Mouse (Mus musculus): ENCODE data around the gene Aip.

Aip gene

DNA sequence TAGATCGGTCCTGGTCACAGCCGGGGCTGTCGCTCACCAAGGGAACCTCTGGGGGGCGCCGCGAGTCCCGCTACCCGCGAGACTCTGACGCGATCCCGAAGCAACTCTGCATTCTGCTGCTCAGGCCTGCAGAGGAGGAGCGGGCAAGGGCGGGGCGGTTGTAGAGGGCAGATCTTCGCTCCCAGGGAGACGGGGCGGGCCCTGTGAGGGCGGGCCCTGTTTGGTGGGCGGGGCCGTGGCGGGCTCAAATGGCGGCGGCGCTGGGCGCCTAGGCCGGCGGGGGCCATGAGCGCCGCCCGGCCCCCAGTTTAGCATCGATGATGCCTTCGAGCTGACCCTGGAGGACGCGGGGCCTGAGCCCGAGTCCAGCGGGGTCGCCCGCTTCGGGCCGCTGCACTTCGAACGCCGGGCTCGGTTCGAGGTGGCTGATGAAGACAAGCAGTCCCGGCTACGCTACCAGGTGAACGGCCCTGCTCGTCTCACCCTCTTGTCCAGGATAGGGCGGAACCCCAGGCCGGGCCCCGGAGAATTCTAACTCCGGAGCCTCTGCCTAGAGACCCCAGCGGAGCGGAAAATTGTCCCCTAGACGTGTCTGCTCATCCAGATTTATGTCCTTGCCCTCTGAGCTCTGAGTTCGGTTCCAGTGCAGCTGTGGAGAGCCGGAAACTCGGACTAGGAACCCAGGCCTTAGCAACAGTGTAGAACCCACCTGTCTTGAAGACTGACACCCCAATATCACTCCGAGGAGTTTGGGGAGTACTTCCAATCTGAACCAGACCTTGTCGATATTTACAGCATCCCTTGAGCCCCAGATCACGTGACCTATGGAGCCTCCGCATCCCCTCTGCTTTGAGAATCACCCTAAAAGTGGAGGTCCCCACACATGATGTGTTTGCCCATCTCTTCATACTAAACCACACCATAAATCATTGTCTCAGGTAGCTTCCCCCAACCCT, at the start of gene Aip:
TSS of gene Aip (minus strand) at position 118 of the 956 bp plus-strand sequence.
- DNase-seq = peak; percentile 99 to 100

GRCm38 (mm10) chr19:4172925-4173324, 47.3 kb upstream of the Aip start:
- DNase-seq = no peak

DNA sequence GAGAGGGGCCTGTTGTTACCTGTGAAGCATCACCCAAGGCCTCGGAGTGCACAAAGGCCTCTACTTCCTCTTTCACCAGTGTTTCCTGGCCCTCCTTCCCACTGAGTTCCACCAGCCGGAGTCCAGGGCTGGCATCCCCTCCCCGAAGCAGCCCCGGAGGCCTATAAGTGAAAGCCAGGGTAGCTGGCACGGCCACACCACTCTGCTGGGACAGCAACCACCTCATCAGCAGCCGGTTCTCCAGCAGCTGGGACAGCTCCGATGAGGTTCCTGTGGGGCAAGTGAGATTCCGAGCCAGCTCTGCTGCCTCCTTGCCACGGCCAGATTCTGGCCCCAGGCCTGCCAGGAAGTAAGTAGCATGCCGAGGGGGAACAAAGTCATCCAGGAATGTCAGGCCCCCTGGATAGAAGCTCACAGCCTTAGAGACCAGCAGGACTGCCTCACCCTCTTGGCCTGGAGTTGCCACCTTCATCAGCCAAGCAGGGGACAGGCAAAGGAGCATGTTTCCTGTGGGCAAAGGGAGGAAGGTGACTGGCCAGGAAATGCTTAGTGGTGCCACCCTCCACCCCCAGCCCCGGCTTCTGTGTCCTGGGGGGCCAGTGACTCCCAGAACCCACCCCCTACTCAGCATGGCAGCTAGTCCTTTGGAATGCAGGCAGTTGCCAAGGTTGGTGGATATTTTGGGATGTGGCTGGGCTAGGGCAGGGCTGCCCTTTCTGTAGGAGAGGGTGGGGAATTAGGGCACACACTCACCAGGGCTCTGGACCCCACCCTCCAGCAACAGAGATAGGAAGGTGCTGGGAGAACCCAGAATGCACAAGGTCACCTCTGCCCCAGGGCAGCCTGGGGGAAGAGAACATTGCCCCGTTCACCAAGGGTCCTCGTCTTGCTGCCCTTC, 46.0 kb upstream of the Aip start:
- DNase-seq = no peak

- no peak for DNase-seq
Measured at GRCm38 (mm10) chr19:4170723-4171392, 45.2 kb upstream of the Aip start.

DNA sequence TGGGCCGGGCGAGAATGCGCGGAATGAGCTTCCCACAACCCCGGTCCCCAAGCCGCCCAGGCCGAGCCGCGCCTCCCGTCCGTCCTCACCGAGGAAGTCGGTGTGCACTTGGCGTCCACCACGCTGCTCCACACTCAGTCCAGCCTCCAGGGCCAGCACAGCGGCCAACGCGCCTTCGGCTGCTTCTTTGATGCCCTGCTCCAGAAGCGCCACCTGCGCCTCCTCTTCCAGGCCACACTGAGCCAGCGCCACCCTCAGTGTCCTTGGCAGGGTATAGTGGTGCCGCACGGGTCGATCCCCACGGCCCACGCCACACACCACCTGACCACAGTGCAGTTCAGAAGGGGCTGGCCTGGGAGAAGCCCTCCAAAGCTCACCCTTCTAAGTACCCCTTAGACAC, 44.2 kb upstream of the Aip start:
- DNase-seq = no peak

- peak; percentile 100 for DNase-seq
Measured at GRCm38 (mm10) chr19:4169378-4169784, 43.7 kb upstream of the Aip start.

DNA sequence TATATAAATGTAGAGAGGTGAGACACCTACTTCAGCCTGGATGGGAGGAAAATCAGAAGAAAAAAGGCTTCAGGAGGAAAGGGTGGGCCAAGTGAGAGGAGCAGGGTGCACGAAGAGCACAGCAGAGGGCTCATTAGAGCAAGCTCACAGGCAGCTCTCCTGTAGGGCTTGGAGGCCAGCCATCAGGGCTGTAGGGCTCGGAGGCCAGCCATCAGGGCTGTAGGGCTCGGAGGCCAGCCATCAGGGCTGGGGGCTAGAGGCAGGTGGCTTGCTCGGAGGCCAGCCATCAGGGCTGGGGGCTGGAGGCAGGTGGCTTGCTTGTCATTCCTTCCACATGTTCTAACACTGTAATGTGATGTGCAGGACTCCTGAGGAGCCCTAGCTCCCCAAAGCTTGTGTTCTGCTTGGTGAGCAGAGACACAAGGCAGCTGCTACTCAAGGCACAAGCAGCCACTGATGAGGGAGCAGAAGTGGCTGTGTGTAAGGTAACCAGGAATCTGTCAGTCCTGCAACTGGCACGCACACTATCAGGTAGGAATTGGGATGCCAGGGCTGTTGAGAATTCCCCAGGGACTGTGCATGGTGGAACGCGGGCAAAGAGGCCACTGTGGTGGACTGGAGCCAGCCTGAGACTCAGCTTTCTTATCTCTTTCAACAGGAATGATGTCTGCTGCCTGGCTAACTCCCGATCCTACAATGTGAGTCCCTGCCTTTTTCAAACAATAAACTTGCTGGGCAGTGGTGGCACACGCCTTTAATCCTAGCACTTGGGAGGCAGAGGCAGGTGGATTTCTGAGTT, 41.2 kb upstream of the Aip start:
- no peak for DNase-seq

GRCm38 (mm10) chr19:4164721-4165120, 39.1 kb upstream of the Aip start:
- no peak for DNase-seq

DNA sequence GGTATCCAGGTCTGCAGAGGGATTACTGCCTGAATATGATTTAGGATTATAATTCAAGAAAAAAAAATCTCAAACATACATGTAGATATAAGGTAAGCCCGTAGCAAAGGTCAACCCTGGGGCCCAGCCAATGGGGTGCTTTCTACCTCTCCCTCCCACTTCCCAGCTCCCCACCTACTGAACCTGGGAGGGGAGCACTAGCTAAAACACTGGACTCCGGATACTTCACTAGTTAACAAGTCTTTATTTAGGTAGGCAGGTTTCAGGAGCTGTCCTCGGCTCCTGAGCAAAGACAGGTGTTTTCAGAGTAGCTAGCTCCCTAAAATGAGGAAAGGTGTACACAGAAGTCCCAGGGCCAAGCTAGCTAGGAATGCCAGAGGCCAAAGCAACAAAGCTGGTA, 38.4 kb upstream of the Aip start:
- DNase-seq = no peak

- DNase-seq = no peak
Measured at GRCm38 (mm10) chr19:4163543-4163887, 37.9 kb upstream of the Aip start.

DNA sequence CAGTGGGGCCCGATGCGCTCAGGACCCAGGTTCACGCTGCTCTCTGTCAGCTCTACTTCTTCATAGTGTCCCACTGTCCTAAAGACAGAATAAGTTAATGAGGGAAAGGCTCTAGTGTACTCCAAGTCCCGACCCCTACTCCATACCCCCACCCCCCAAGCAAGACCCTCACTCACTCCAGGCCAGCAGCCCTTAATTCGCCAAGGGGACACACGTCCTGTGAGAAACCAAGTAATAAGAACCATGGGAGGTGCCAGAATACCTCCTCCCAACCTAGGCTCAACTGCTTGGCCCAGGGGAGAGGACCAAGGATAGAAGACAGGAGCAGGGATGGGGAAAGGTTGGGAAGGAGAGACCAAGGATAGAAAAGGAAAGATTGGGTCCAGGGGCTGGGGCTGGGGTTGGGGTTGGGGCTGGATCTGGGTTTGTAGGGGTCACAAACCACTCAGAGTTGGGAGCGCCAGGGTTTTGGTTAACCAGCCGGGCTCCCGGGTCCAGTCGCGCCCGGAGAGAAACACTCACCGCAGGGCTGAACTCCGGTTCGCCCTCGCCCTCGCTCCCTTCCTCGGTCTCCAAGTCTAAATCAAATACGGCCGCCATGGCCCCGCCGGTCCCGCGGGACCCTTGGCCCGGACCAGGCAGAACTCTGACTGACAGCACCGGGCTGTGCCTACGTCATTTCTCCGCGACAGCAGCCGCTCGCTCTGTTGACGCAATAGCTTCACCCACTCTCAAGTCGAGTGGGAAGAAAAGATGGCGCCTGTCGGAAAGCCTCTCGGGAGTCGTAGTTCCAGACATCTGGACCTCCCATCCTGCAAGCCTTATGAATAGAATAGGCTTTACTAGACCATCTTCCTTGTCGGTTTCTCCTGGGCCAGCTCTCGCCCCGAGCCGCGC, 37.2 kb upstream of the Aip start, which contains the start of gene Rps6kb2:
TSS of gene Rps6kb2 (minus strand) at position 709 of the 897 bp plus-strand sequence.
- peak; percentile 98 for DNase-seq

DNA sequence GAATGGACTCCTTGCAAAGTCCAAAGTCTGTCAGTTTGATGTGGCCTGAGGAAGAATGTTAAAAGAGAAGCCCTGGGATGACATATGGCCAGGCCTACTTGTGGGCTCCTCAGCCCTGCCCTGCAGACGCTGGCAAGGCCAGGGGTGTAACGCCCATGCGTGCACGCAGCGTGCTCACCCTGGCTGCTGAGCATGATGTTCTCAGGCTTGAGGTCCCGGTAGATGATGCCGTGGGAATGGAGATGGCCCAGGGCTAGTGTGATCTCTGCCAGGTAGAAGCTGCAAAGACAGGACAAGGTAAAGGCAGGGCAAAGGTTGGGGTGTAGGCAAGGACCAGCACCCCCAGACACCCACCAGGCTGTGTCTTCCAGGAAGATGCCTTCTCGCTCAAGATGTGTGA, 33.4 kb upstream of the Aip start:
- DNase-seq = no peak

DNA sequence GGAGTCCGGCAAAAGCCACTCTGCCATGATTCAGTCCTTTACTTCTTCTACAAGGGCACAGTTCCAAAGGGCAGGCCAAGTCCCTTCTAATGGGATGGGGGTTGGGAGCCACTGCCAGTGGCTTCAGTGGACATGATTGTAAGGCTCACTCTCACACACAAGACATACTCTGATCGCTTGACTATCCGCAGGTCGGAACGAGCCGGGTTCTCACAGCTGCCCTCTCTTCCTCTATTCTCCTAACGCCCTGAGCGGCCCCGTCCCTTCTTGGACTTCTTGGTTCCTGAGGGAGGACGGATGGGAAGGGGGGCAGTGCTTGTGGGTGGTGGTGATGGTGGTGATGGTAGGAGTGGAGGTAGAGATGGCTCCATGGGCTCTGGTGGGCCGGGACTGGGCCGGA, 31.1 kb upstream of the Aip start:
- no peak for DNase-seq

DNA sequence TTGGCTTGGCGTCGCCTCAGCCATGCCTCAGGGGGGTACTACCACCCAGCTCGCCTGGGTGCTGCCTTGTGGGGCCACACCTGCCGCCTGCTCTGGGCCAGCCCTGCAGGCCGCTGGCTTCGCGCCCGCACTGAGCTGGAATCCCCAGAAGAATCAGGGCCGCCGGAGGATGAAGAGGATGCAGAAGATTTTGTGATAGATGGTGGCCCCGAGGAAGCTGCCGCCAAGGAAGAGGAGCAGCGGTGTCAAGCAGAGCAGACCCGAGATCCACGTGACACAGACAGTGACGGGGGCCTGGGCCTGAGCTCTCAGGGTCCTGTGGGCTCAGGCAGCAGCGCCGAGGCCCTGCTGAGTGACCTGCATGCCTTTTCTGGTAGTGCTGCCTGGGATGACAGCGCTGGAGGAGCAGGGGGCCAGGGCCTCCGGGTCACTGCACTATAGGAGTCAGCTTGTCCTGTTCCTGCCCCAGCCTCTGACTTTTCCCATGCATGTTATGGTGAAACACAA, 30.5 kb upstream of the Aip start:
- no peak for DNase-seq

GRCm38 (mm10) chr19:4155223-4156072, 29.8 kb upstream of the Aip start:
- no peak for DNase-seq

GRCm38 (mm10) chr19:4154437-4155222, 29.0 kb upstream of the Aip start:
- DNase-seq = no peak

DNA sequence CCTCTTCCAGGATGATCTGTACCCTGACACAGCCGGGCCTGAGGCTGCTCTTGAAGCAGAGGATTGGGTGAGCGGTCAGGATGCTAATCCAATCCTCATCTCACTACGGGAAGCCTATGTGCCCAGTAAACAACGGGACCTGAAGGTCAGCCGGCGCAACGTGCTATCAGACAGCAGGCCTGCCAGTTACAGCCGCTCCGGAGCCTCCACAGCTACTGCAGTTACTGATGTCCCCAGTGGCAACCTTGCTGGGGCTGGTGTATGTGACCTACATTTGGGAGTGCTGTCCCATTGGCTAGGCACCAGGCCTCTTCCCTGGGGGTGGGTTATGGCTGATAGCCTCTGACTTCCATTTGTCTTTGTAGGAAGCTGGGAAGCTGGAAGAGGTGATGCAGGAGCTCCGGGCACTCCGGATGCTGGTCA, 27.6 kb upstream of the Aip start, which contains the start of gene Ptprcap:
TSS of gene Ptprcap (plus strand) at position 373 of the 423 bp plus-strand sequence.
- DNase-seq = no peak

DNA sequence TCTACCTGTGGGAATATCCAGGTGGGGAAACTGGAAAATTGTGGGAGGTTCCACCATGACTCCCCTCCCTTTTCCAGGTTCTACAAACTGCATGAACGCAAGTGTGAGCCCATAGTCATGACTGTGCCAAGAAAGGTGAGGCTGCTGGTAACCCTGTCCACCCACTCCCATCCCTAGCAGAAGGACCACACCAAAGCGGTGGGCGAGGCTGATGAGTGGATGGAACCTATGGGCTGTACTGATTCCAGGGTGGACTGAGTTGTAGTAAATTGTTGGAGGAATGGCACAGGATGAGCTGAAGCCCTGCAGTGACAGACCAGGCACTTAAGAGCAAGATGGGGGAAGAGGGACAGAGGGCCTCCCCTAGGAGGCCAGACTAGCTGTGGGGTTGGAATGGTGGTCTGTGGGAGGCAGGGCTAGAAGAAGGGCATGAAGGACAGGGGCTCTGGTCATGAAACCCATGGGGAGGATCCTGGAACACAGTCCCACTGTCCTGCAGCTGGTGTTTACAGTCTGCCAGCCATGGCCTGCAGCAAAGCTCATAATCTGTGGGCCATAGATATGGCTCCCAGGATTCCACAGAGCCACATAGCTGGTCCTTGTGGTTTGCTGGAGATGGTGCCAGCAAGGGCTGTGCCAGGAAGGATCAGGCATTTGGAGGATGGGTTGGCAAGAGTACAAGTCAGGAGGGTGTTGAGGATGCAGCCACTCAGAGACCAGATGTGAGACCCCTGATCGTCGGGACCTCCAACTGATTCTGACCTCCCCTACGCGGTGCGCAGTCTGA, 27.0 kb upstream of the Aip start:
- no peak for DNase-seq
